8 mouse cellular contexts compared by ENCODE assay signal in genomic region chr7:45370475-45371311, GRCm38 (mm10). TPM values are rescaled to one million over a fixed set of nuclear protein-coding genes. Genes with fewer than 3 reads are reported as not detected.
DNase-seq lines count a peak whose midpoint lies in the region; ATAC-seq lines count a peak whose summit lies in the region.

TSS of gene Lin7b (minus strand) at chr7:45370583.

- peak; percentile 90 for DNase-seq in c-Kit-positive CD71-positive TER-119-negative erythroid progenitor cells, embryonic 14.5 days (ENCODE audit: low read depth)
- DNase-seq in forebrain, embryonic 11.5 days (ENCODE audit: low spot score) = peak; percentile 94
- peak; percentile 92 for DNase-seq in kidney, postnatal 14 days
- peak; percentile 78 to 89 for DNase-seq in natural killer cell, adult 2 months (ENCODE audit: low spot score in 2 of 2)

- H3K27me3 ChIP-seq in forebrain, embryonic 11.5 days (ENCODE audit: control insufficient read depth, insufficient read depth, low read length) = peaks cover 16% of the 10 kb centered on the region
- H3K27me3 ChIP-seq in heart, embryonic 15.5 days = peaks cover 32% of the 10 kb centered on the region
- H3K27me3 ChIP-seq in liver, embryonic 12.5 days (replicated peaks) = peaks cover 43% of the 10 kb centered on the region
- H3K27me3 ChIP-seq in stomach, embryonic 14.5 days (ENCODE audit: control insufficient read depth, insufficient read depth, low read length) = peaks cover 17% of the 10 kb centered on the region

- peak within 1 kb of the TSS; percentile 39 for H3K4me3 ChIP-seq in forebrain, embryonic 11.5 days (ENCODE audit: low read depth, low read length)
- H3K4me3 ChIP-seq in heart, embryonic 15.5 days = peak within 1 kb of the TSS; percentile 55
- peak within 1 kb of the TSS; percentile 58 for H3K4me3 ChIP-seq in liver, embryonic 12.5 days
- H3K4me3 ChIP-seq in stomach, embryonic 14.5 days (ENCODE audit: low read depth, low read length) = peak within 1 kb of the TSS; percentile 44

- H3K9ac ChIP-seq in forebrain, embryonic 11.5 days (ENCODE audit: low read length) = peak within 1 kb of the TSS; percentile 50; the same call in 1 of the 2 replicates
- peak within 1 kb of the TSS; percentile 20 for H3K9ac ChIP-seq in heart, embryonic 15.5 days
- peak within 1 kb of the TSS; percentile 69 for H3K9ac ChIP-seq in liver, embryonic 12.5 days
- peak within 1 kb of the TSS; percentile 28; the same call in 1 of the 2 replicates for H3K9ac ChIP-seq in stomach, embryonic 14.5 days (replicated peaks; ENCODE audit: low read depth, low read length)

- no peak within 1 kb of the TSS for H3K27ac ChIP-seq in forebrain, embryonic 11.5 days (ENCODE audit: low read depth, low read length)
- H3K27ac ChIP-seq in heart, embryonic 15.5 days = no peak within 1 kb of the TSS
- H3K27ac ChIP-seq in liver, embryonic 12.5 days = 0 out of 2 replicates have a peak within 1 kb of the TSS, but pooled peaks have one; percentile 4
- no peak within 1 kb of the TSS for H3K27ac ChIP-seq in stomach, embryonic 14.5 days (ENCODE audit: low read length)

- WGBS in forebrain, embryonic 11.5 days = 11% methylated on average over 28 of the region's 28 CpGs
- WGBS in heart, embryonic 15.5 days = 8% methylated on average over 28 of the region's 28 CpGs
- 8% methylated on average over 28 of the region's 28 CpGs for WGBS in liver, embryonic 12.5 days (ENCODE audit: insufficient replicate concordance)
- 8% methylated on average over 28 of the region's 28 CpGs for WGBS in stomach, embryonic 14.5 days

- peak within 1 kb of the TSS; percentile 91 for H3K4me2 ChIP-seq in forebrain, embryonic 11.5 days (ENCODE audit: low read depth, low read length, severe bottlenecking)
- peak within 1 kb of the TSS; percentile 93 for H3K4me2 ChIP-seq in heart, embryonic 15.5 days
- H3K4me2 ChIP-seq in liver, embryonic 12.5 days = peak within 1 kb of the TSS; percentile 96
- peak within 1 kb of the TSS; percentile 97 for H3K4me2 ChIP-seq in stomach, embryonic 14.5 days (replicated peaks; ENCODE audit: low read depth, low read length)

- no peaks in the 10 kb centered on the region for H3K9me3 ChIP-seq in forebrain, embryonic 11.5 days (ENCODE audit: control insufficient read depth, low read length)
- no peaks in the 10 kb centered on the region for H3K9me3 ChIP-seq in heart, embryonic 15.5 days (replicated peaks)
- H3K9me3 ChIP-seq in liver, embryonic 12.5 days (replicated peaks) = no peaks in the 10 kb centered on the region
- no peaks in the 10 kb centered on the region for H3K9me3 ChIP-seq in stomach, embryonic 14.5 days (ENCODE audit: control insufficient read depth, low read depth, low read length)

- peaks cover 3% of the 10 kb centered on the region; the same call in 1 of the 2 replicates for H3K36me3 ChIP-seq in forebrain, embryonic 11.5 days (ENCODE audit: control insufficient read depth, insufficient read depth, low read length)
- H3K36me3 ChIP-seq in heart, embryonic 15.5 days = peaks cover 24% of the 10 kb centered on the region
- H3K36me3 ChIP-seq in liver, embryonic 12.5 days = peaks cover 39% of the 10 kb centered on the region
- peaks cover 12% of the 10 kb centered on the region for H3K36me3 ChIP-seq in stomach, embryonic 14.5 days (ENCODE audit: control insufficient read depth, insufficient read depth, low read length)

- ATAC-seq in CD4-positive, CD25-positive, alpha-beta regulatory T cell, adult 4 months = peak; percentile 62
- peak; percentile 62 for ATAC-seq in forebrain, embryonic 11.5 days (replicated peaks; ENCODE audit: low FRiP score)
- peak; percentile 65 for ATAC-seq in heart, embryonic 15.5 days (replicated peaks; ENCODE audit: insufficient number of reproducible peaks, insufficient read depth, low FRiP score, low read depth)
- ATAC-seq in liver, embryonic 12.5 days = peak; percentile 79
- peak; percentile 80 for ATAC-seq in stomach, embryonic 14.5 days (ENCODE audit: insufficient number of reproducible peaks, insufficient read depth, low FRiP score, low read depth)

- peaks cover 13% of the 10 kb centered on the region for H3K4me1 ChIP-seq in forebrain, embryonic 11.5 days (replicated peaks; ENCODE audit: control insufficient read depth, insufficient read depth, low read length)
- H3K4me1 ChIP-seq in heart, embryonic 15.5 days (replicated peaks) = peaks cover 36% of the 10 kb centered on the region
- H3K4me1 ChIP-seq in liver, embryonic 12.5 days = peaks cover 55% of the 10 kb centered on the region
- H3K4me1 ChIP-seq in stomach, embryonic 14.5 days (ENCODE audit: control insufficient read depth, insufficient read depth, low read length) = peaks cover 12% of the 10 kb centered on the region; the same call in 1 of the 2 replicates

RNA-seq across cellular contexts. Expression of gene Lin7b, which starts in this region (rescaled TPM):
- polyA plus RNA-seq in CD4-positive, CD25-positive, alpha-beta regulatory T cell, adult 4 months (2017; shearing (Covaris generic)) = not detected
- 0.48 and 1.5 TPM in 2 replicates for polyA plus RNA-seq in forebrain, embryonic 11.5 days (2014; fragmentation: Nextera tagmentation; extraction: Ambion mirVana)
- 1.2 and 1.3 TPM in 2 replicates for polyA plus RNA-seq in heart, embryonic 15.5 days (2015; fragmentation: Nextera tagmentation; extraction: Ambion mirVana)
- 0.38 TPM in 1 of 2 replicates, not detected in the other for polyA plus RNA-seq in liver, embryonic 12.5 days (2016; fragmentation: Nextera tagmentation; extraction: Ambion mirVana)
- polyA plus RNA-seq in stomach, embryonic 14.5 days (2014; fragmentation: Nextera tagmentation; extraction: Ambion mirVana) = 4.2 and 5.1 TPM in 2 replicates

Comparison
In these comparisons a context has a peak if more than half of its experiments do, and no peak if none do; other contexts are left out.
1. Peak in ATAC-seq in CD4-positive, CD25-positive, alpha-beta regulatory T cell, adult 4 months; RNA of the gene not detected or under 1 TPM.
2. Peak in ATAC-seq, H3K4me3 ChIP-seq, H3K27ac ChIP-seq, H3K9ac ChIP-seq and H3K4me2 ChIP-seq in liver, embryonic 12.5 days; RNA of the gene not detected or under 1 TPM.